Mouse (Mus musculus): ENCODE results near the gene Vac14. TPM values are rescaled to one million over a fixed set of nuclear protein-coding genes. Genes with fewer than 3 reads are reported as not detected.
A peak's percentile ranks its signal among the peaks of the same experiment; 100 is the strongest.

The Vac14 gene
- 34.3 and 42.6 TPM in 2 replicates for polyA plus RNA-seq (2012; rRNA removed)

- Histone ChIP-seq H3K27ac (ENCODE audit: insufficient read depth, low read length) (peak within 1 kb of the TSS; percentile 57), H3K36me3 (ENCODE audit: control insufficient read depth, insufficient read depth, low read length) (no peaks in the 10 kb centered on the region)
Observed at GRCm38 (mm10) chr8:110618391-110619207, at the start of gene Vac14. Gene Vac14, plus strand, starts transcription at chr8:110618585.

GRCm38 (mm10) chr8:110592641-110593040, 25.7 kb upstream of the Vac14 start:
- Histone ChIP-seq H3K4me3 (ENCODE audit: extremely low read depth, insufficient read depth, insufficient read length) (no peak overlapping the region), H3K4me1 (ENCODE audit: control insufficient read depth, insufficient read depth, insufficient read length) (no peaks in the 10 kb centered on the region), H3K27ac (ENCODE audit: insufficient read depth, low read length) (no peak overlapping the region), H3K36me3 (ENCODE audit: control insufficient read depth, insufficient read depth, low read length) (no peaks in the 10 kb centered on the region), H3K27me3 (ENCODE audit: control insufficient read depth, insufficient read depth, low read length) (no peaks in the 10 kb centered on the region)
- WGBS = 78% methylated on average over 9 of the region's 9 CpGs
- DNase-seq (ENCODE audit: low read depth in 1 of 2, low spot score in 2 of 2) = no peak
- TF ChIP-seq POLR2A (IDR thresholded peaks at IDR 0.05; ENCODE audit: low read depth, low read length) (no peak), CTCF (IDR thresholded peaks at IDR 0.05; ENCODE audit: extremely low read depth, insufficient read depth, insufficient read length, insufficient replicate concordance) (no peak)

More at GRCm38 (mm10) chr8:110618391-110619207, at the start of gene Vac14:
- Histone ChIP-seq H3K4me3 (ENCODE audit: extremely low read depth, insufficient read depth, insufficient read length) (peak within 1 kb of the TSS; percentile 84), H3K4me1 (ENCODE audit: control insufficient read depth, insufficient read depth, insufficient read length) (peaks cover 3% of the 10 kb centered on the region; the same call in 1 of the 2 replicates), H3K27me3 (ENCODE audit: control insufficient read depth, insufficient read depth, low read length) (no peaks in the 10 kb centered on the region)
- TF ChIP-seq CTCF (IDR thresholded peaks at IDR 0.05; ENCODE audit: extremely low read depth, insufficient read depth, insufficient read length, insufficient replicate concordance) (no peak), POLR2A (IDR thresholded peaks at IDR 0.05; ENCODE audit: low read depth, low read length) (peak; percentile 52)
- DNase-seq (ENCODE audit: low read depth in 1 of 2, low spot score in 2 of 2) = peak; percentile 90 to 98
- under 1% methylated on average over 66 of the region's 67 CpGs for WGBS

GRCm38 (mm10) chr8:110594164-110594563, 24.2 kb upstream of the Vac14 start:
- H3K36me3 ChIP-seq (ENCODE audit: control insufficient read depth, insufficient read depth, low read length) = no peaks in the 10 kb centered on the region
- no peak overlapping the region for H3K27ac ChIP-seq (ENCODE audit: insufficient read depth, low read length)
- 69% methylated on average over 6 of the region's 6 CpGs for WGBS
- H3K27me3 ChIP-seq (ENCODE audit: control insufficient read depth, insufficient read depth, low read length) = no peaks in the 10 kb centered on the region
- DNase-seq (ENCODE audit: low read depth in 1 of 2, low spot score in 2 of 2) = no peak
- H3K4me1 ChIP-seq (ENCODE audit: control insufficient read depth, insufficient read depth, insufficient read length) = no peaks in the 10 kb centered on the region
- no peak overlapping the region for H3K4me3 ChIP-seq (ENCODE audit: extremely low read depth, insufficient read depth, insufficient read length)
- no peak for TF ChIP-seq CTCF (IDR thresholded peaks at IDR 0.05; ENCODE audit: extremely low read depth, insufficient read depth, insufficient read length, insufficient replicate concordance)
- TF ChIP-seq POLR2A (IDR thresholded peaks at IDR 0.05; ENCODE audit: low read depth, low read length) = no peak

GRCm38 (mm10) chr8:110604556-110604955, 13.8 kb upstream of the Vac14 start:
- DNase-seq (ENCODE audit: low read depth in 1 of 2, low spot score in 2 of 2) = no peak
- Histone ChIP-seq H3K27ac (ENCODE audit: insufficient read depth, low read length) (no peak overlapping the region), H3K27me3 (ENCODE audit: control insufficient read depth, insufficient read depth, low read length) (no peaks in the 10 kb centered on the region), H3K4me3 (ENCODE audit: extremely low read depth, insufficient read depth, insufficient read length) (no peak overlapping the region), H3K36me3 (ENCODE audit: control insufficient read depth, insufficient read depth, low read length) (no peaks in the 10 kb centered on the region), H3K4me1 (ENCODE audit: control insufficient read depth, insufficient read depth, insufficient read length) (no peaks in the 10 kb centered on the region)
- WGBS = 3% methylated on average over 1 of the region's 1 CpGs
- TF ChIP-seq POLR2A (IDR thresholded peaks at IDR 0.05; ENCODE audit: low read depth, low read length) (no peak), CTCF (IDR thresholded peaks at IDR 0.05; ENCODE audit: extremely low read depth, insufficient read depth, insufficient read length, insufficient replicate concordance) (no peak)

GRCm38 (mm10) chr8:110605401-110606015, 12.9 kb upstream of the Vac14 start:
- no peak overlapping the region for H3K27ac ChIP-seq (ENCODE audit: insufficient read depth, low read length)
- DNase-seq (ENCODE audit: low read depth in 1 of 2, low spot score in 2 of 2) = no peak
- no peaks in the 10 kb centered on the region for H3K4me1 ChIP-seq (ENCODE audit: control insufficient read depth, insufficient read depth, insufficient read length)
- no peak overlapping the region for H3K4me3 ChIP-seq (ENCODE audit: extremely low read depth, insufficient read depth, insufficient read length)
- 66% methylated on average over 6 of the region's 6 CpGs for WGBS
- TF ChIP-seq CTCF (IDR thresholded peaks at IDR 0.05; ENCODE audit: extremely low read depth, insufficient read depth, insufficient read length, insufficient replicate concordance) (no peak), POLR2A (IDR thresholded peaks at IDR 0.05; ENCODE audit: low read depth, low read length) (no peak)
- H3K36me3 ChIP-seq (ENCODE audit: control insufficient read depth, insufficient read depth, low read length) = no peaks in the 10 kb centered on the region
- no peaks in the 10 kb centered on the region for H3K27me3 ChIP-seq (ENCODE audit: control insufficient read depth, insufficient read depth, low read length)

- H3K27ac ChIP-seq (ENCODE audit: insufficient read depth, low read length) = no peak overlapping the region
- peaks cover 3% of the 10 kb centered on the region; the same call in 1 of the 2 replicates for H3K4me1 ChIP-seq (ENCODE audit: control insufficient read depth, insufficient read depth, insufficient read length)
- no peak for TF ChIP-seq CTCF (IDR thresholded peaks at IDR 0.05; ENCODE audit: extremely low read depth, insufficient read depth, insufficient read length, insufficient replicate concordance)
- no peak for TF ChIP-seq POLR2A (IDR thresholded peaks at IDR 0.05; ENCODE audit: low read depth, low read length)
- WGBS = 72% methylated on average over 3 of the region's 3 CpGs
- H3K27me3 ChIP-seq (ENCODE audit: control insufficient read depth, insufficient read depth, low read length) = no peaks in the 10 kb centered on the region
- no peak overlapping the region for H3K4me3 ChIP-seq (ENCODE audit: extremely low read depth, insufficient read depth, insufficient read length)
- no peak for DNase-seq (ENCODE audit: low read depth in 1 of 2, low spot score in 2 of 2)
- no peaks in the 10 kb centered on the region for H3K36me3 ChIP-seq (ENCODE audit: control insufficient read depth, insufficient read depth, low read length)
Observed at GRCm38 (mm10) chr8:110615730-110616129, 2.7 kb upstream of the Vac14 start.
